Mouse (Mus musculus) liver, postnatal 0 days (tissue): ENCODE data around the gene Cyp4x1. TPM values are rescaled to one million over a fixed set of nuclear protein-coding genes. Genes with fewer than 3 reads are reported as not detected.
"Not testable (repeated sequence)": the region's sequence is repeated elsewhere in the genome, so short reads cannot be mapped to it uniquely, and the experiment has no call there.

Experiments used
- ATAC-seq: fragments of 200-750 bp; cut with Nextera tagmentation; 2 replicates; pipeline ENCODE4 v1.8.0; 2017; ENCODE audit warnings: mild to moderate bottlenecking, moderate library complexity
- DNase-seq: peaks from one replicate; pipeline ENCODE4 v3.0.0-alpha.2; 2016
- H3K27ac ChIP-seq: fragments of 300-500 bp; sonication (generic); 2 replicates; pipeline ENCODE4 v1.5.1; 2014; ENCODE audit warnings: antibody characterized with exemption, moderate library complexity, mild to moderate bottlenecking, low read depth
- H3K27me3 ChIP-seq: fragments of 300-500 bp; sonication (generic); 2 replicates; pipeline ENCODE4 v1.6.1; 2014; ENCODE audit warnings: low read length, control low read depth, mixed read lengths; ENCODE audit not compliant: insufficient read depth
- H3K36me3 ChIP-seq: fragments of 300-500 bp; sonication (generic); replicated peaks from 2 replicates; pipeline ENCODE4 v1.6.1; 2014; ENCODE audit warnings: mild to moderate bottlenecking, control low read depth, low read length, moderate library complexity, mixed read lengths; ENCODE audit not compliant: insufficient read depth
- H3K4me1 ChIP-seq: fragments of 300-500 bp; sonication (generic); 2 replicates; pipeline ENCODE4 v1.6.1; 2014; ENCODE audit warnings: antibody characterized with exemption, mild to moderate bottlenecking, control low read depth; ENCODE audit not compliant: insufficient read depth
- H3K4me2 ChIP-seq: fragments of 300-500 bp; sonication (generic); 2 replicates; pipeline ENCODE4 v1.6.1; 2014; ENCODE audit warnings: low read depth, mild to moderate bottlenecking, low read length, moderate library complexity, mixed read lengths
- H3K4me3 ChIP-seq: fragments of 300-500 bp; sonication (generic); 2 replicates; pipeline ENCODE4 v1.5.1; 2014; ENCODE audit warnings: low read depth, low read length
- H3K9ac ChIP-seq: fragments of 300-500 bp; sonication (generic); replicated peaks from 2 replicates; pipeline ENCODE4 v1.6.1; 2014; ENCODE audit warnings: mild to moderate bottlenecking, moderate library complexity
- H3K9me3 ChIP-seq: fragments of 300-500 bp; sonication (generic); 2 replicates; pipeline ENCODE4 v1.6.1; 2016; ENCODE audit warnings: mild to moderate bottlenecking, control low read depth, low read length, mixed read lengths
- CTCF ChIP-seq: sonication (generic); IDR thresholded peaks from 2 replicates; pipeline ENCODE4 v1.5.1; 2016; ENCODE audit warnings: antibody characterized with exemption, low read depth
- EP300 ChIP-seq: IDR thresholded peaks from 2 replicates; pipeline ENCODE4 v1.6.1; 2016; ENCODE audit warnings: antibody characterized with exemption, low read depth, mild to moderate bottlenecking
- WGBS: fragments of 180-500 bp; shearing (Covaris S2); extraction: QIAGEN DNeasy Blood & Tissue Kit; methylation state at CpG from one replicate; pipeline ENCODE4 v1.1.7; 2014; ENCODE audit not compliant: insufficient replicate concordance; 5-methylcytosine and 5-hydroxymethylcytosine counted together
- polyA plus RNA-seq: library from polyadenylated mRNA; unstranded; fragments of >200 nt; fragmentation: Nextera tagmentation; extraction: Ambion mirVana; gene quantifications from 2 replicates; pipeline ENCODE4 v1.2.1, GENCODE M21; 2015

Gene Cyp4x1
- 0.04 and 0.06 TPM in 2 replicates for polyA plus RNA-seq

DNA sequence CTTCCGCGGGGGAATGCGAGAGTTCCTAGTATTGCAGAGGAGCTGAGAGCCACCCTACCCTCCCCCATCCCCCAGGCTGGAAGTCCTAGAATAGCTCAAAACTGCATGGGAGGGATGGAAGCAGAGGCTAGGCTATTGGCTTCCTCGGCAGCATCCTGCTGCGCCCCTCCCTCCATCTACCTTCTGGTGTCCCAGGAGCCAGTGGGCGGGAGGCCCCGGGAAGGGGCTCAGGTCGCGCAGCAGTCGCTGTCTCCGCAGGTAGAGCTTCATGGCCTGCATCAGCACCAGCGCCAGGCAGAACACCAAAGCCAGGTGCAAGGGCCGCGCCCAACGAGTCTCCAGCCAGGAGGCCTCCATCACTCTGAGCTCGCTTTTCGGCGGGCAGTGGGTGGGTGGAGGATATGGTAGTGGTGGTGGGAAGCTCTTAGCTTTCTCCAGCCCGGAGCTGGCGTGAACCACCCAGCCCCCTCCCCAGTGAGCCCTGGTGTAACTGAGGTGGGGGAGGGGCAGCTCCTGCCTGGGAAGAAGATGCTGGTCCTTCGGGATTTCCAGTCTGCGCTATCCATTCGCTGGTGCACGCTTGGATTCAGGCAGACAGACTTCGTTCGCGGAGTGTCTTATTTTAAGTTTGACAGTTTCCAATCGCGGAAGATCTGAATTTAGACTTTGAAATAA, at the start of gene Cyp4x1:
Cyp4x1 (minus strand) TSS at position 661 of the 675 bp plus-strand sequence.
- H3K9me3 ChIP-seq: no peaks in the 10 kb centered on the region
- no peak within 1 kb of the TSS for H3K4me3 ChIP-seq
- no peak for ATAC-seq
- H3K36me3 ChIP-seq: no peaks in the 10 kb centered on the region
- DNase-seq: no peak
- no peak within 1 kb of the TSS for H3K9ac ChIP-seq
- 2% methylated on average over 29 of the region's 29 CpGs for WGBS
- H3K4me1 ChIP-seq: no peaks in the 10 kb centered on the region
- H3K27me3 ChIP-seq: peaks cover 17% of the 10 kb centered on the region
- TF ChIP-seq CTCF (no peak), EP300 (no peak)
- H3K27ac ChIP-seq: no peak within 1 kb of the TSS
- H3K4me2 ChIP-seq: no peak within 1 kb of the TSS

DNA sequence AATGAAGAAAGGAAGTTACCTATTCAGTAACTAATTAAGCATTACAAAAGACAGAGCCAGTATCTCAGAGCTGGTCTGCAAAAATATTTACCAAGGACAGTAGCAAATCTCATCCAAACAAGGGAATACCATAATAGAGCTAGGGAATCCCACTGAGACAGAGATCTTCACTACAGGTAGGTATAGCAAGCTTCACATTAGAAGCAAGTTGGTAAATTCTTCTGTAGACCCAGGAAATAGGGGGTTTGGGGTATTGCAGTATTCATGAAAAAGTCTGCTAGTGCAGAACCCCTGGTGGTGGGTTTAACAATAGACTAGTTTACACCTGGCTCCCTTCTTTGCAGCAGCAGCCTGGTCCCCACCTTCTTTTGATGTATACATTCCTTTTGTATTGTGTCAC, 42.1 kb upstream of the Cyp4x1 start:
- not testable (repeated sequence) for H3K4me1 ChIP-seq, H3K27ac ChIP-seq, H3K4me3 ChIP-seq, H3K36me3 ChIP-seq, H3K9me3 ChIP-seq, DNase-seq, H3K27me3 ChIP-seq, H3K4me2 ChIP-seq, ATAC-seq, H3K9ac ChIP-seq

DNA sequence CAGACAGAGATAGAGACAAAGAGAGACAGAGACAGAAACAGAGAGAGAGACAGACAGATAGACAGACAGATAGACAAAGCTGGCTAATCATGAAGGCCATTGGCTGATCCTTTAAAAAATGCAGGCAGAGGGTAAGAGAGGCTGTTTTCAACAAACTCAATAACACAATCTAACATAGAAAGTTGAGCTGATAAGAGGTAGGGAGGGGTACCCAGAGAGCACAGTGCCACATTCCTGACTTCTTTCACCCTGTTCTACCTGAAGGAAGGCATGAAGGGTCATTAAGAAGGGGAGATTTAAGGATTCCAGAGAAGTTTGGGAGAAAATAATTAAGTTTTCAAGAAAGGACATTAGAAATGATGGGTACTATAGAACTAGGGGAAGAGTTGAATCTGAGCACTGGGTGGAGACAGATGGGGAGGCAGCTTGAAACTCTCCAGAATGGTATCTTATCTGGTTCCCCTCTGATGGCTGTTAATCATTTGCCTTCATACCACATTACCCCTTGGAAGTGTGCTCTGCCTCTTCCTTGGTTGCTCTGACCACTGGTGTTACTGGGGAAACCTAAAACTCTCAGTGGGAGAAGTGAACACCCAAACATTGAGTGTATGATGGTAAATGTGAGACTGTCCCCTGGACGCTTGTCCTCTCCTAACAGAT, 40.7 kb upstream of the Cyp4x1 start:
- Histone ChIP-seq H3K27ac (no peak overlapping the region), H3K4me3 (no peak overlapping the region), H3K9ac (no peak overlapping the region), H3K27me3 (no peaks in the 10 kb centered on the region), H3K4me1 (no peaks in the 10 kb centered on the region), H3K4me2 (no peak overlapping the region), H3K9me3 (no peaks in the 10 kb centered on the region), H3K36me3 (no peaks in the 10 kb centered on the region)
- TF ChIP-seq EP300: no peak
- no peak for TF ChIP-seq CTCF
- ATAC-seq: no peak
- 45% methylated on average over 1 of the region's 1 CpGs for WGBS
- no peak for DNase-seq

DNA sequence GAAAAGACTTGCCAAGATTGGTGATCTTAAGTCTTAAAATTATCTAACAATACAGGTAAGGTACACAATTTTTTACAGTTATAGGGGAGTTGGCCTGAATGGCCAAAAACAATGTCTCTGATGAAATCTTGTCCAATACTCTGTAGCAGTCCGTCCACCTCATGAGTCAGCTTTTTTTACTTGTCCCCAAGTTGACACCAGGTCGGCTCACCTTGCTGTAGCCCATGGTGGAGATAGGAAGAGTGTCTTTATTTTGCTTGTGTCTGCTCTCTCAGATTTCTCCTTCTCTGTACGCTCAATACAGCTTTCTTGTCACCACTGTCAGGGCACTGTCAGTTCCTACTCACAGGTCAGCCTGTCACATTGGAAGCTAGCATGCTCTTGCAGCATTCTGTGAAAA, 24.9 kb upstream of the Cyp4x1 start:
- not testable (repeated sequence) for H3K27ac ChIP-seq, H3K9ac ChIP-seq, H3K9me3 ChIP-seq, H3K4me3 ChIP-seq, DNase-seq, H3K4me2 ChIP-seq, H3K27me3 ChIP-seq, ATAC-seq, H3K36me3 ChIP-seq, H3K4me1 ChIP-seq
- WGBS: 62% methylated on average over 3 of the region's 3 CpGs

DNA sequence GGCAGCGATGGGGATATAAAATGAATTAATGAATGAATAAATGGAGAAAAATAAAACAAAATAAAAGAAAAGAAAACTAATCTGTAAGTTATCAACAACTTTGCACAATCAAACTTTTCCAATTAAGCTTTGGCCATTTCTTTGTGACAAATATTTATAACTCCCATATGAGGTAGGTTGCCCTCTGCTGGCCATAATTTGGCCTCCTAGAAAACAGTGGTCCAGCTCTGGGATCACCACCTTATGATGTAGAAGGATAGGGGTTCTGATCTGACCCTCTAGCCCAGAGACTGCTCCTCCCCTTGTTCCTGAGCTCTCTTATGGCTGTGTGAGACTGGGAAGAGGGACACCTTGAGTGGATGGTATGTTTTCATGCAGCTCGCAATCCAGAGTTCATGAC, 20.6 kb upstream of the Cyp4x1 start:
- ATAC-seq: no peak
- Histone ChIP-seq H3K4me2 (no peak overlapping the region), H3K27ac (no peak overlapping the region), H3K27me3 (no peaks in the 10 kb centered on the region), H3K9ac (no peak overlapping the region), H3K4me1 (no peaks in the 10 kb centered on the region), H3K9me3 (no peaks in the 10 kb centered on the region), H3K36me3 (no peaks in the 10 kb centered on the region), H3K4me3 (no peak overlapping the region)
- DNase-seq: no peak
- TF ChIP-seq CTCF (peak; percentile 44), EP300 (no peak)
- WGBS: 81% methylated on average over 2 of the region's 2 CpGs

DNA sequence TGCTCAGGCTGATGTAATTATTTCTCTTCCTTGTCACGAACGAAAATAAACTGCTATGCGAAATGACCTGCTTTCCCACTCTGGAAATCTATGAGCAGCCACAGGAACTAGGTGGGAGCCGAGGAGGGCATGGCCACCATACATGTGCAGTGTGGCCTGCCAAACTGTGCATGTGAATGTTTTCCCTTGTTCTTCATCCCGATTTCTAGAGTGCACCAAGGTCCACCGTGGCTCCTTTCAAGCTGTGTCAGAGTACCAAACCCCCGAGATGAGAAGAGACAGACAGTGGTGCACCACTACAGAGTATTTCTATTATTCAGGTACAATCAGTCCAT, 182 bp upstream of the Cyp4x1 start:
- Histone ChIP-seq H3K36me3 (no peaks in the 10 kb centered on the region), H3K9me3 (no peaks in the 10 kb centered on the region), H3K27ac (no peak overlapping the region), H3K4me3 (no peak overlapping the region), H3K4me2 (no peak overlapping the region), H3K4me1 (no peaks in the 10 kb centered on the region), H3K27me3 (peaks cover 17% of the 10 kb centered on the region), H3K9ac (no peak overlapping the region)
- TF ChIP-seq CTCF (no peak), EP300 (no peak)
- 19% methylated on average over 7 of the region's 7 CpGs for WGBS
- no peak for DNase-seq
- no peak for ATAC-seq

DNA sequence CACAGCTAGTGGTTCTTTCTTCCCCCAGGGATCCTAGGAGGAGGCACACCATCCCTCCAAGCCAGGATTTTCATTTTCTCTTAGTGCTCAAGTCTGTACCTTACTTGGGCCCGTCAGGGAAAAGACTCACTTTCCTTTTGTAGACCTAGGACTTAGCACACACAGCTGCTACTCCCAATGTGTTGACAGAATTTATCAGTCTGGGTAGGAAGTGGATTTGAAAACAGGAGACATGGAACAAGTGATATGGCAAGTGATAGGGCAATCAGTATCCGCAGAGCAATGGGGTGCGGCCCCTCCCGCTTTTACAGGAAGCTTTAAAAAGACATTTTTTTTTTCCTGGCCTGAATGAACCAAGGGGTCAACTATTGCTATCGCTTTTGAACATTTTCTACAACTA, 996 bp downstream of the Cyp4x1 start:
- Histone ChIP-seq H3K27ac (no peak overlapping the region), H3K36me3 (no peaks in the 10 kb centered on the region), H3K4me1 (no peaks in the 10 kb centered on the region), H3K27me3 (peaks cover 17% of the 10 kb centered on the region), H3K4me2 (no peak overlapping the region), H3K9ac (no peak overlapping the region), H3K9me3 (no peaks in the 10 kb centered on the region), H3K4me3 (no peak overlapping the region)
- no peak for DNase-seq
- WGBS: 3% methylated on average over 5 of the region's 5 CpGs
- no peak for ATAC-seq
- TF ChIP-seq CTCF: no peak
- TF ChIP-seq EP300: 0 out of 2 replicates have a peak, but pooled peaks have one; percentile 19
